Mouse (Mus musculus) layer of hippocampus, adult 9-11 months (tissue): ENCODE data around the gene Rplp0.

Experiments
- DNase-seq: peaks from one replicate; pipeline ENCODE4 v3.0.0; 2022

The Rplp0 gene

DNA sequence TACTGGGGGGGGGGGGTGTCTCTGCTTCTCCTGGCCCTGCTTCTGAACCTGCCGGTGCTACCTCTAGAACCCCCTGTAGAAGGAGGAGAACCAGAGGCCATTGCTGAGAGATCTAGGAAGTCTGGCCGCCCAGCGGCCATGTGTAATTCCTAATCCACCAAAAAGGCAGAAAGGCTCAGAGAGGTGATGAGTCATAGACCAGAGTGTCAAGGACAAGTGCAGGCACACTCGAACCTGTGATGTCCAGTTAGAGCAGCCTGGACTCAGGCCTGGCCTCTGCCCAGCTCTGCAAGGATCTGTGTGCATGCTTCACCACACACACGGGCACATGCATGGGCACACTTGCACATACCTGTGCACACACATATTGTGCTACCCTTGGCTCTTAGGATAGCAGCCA, 31.1 kb upstream of the Rplp0 start:
- DNase-seq = no peak

DNA sequence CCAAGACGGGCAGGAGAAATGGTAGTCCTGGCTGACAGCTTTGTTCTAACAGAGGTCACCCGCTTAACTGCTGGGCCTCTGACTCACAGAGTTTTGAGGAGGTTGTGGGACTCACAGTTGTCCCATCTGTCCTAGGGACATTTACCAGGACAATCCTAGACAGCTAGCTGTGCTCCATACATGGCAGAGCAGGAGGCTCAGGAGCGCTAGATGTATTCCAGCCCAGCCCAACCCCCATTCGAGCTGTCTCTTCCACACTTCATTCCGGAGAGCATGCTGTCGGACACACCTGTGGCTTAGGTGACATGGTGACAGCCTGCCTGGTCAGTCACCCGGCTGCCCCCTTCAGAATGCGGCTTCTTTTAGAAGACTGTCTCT, 29.9 kb upstream of the Rplp0 start:
- no peak for DNase-seq

DNA sequence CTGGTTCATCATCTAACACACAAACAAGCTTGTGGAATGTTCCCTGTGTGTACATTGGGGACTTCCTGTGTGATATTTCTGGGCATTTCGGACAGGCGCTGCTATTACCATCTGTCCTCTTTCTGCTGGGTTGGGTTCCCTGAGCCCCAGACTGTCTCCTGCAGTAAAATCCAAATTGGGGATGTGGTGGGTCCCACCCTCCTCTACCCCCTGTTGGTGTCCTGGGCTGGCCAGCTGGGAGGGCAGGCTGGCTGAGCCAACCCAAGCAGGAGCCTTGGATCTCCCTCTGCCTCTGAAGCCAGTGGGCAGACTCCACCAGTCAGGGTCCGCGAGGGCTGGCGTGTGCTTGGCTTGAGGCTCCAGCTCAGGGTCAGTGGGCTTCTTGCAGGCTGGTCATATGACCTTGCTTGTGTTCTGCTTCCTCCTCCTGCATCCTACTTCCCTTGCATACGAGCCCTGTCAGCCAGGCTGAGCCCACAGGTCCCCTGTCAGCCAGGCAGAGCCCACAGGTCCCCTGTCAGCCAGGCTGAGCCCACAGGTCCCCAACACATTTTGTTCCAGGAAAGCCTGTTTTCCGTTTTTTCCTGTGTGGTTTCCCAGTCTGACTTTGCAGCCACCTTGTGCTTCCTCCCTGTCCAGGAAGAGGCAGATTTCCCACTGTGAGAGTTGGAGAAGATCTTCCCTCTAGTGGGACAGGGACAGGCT, 29.4 kb upstream of the Rplp0 start:
- DNase-seq = no peak

DNA sequence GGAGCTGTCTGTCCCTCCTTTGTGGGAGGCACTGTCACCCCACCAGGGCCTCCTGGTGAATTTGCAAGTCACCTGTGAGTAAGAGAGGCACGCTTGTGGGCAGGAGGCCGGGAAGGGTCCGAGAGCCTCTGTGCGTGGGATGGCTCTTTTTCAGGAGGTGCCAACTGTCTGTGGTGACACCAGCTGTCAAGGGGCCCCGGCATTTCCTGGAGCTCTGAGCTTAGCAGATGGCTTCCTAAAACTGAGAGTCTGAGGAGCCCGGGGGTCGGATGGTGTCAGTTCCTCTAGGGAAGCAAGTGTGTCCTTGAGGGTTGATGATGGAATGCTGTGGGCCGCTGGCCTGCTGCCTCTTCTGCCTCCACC, 28.8 kb upstream of the Rplp0 start:
- no peak for DNase-seq

DNA sequence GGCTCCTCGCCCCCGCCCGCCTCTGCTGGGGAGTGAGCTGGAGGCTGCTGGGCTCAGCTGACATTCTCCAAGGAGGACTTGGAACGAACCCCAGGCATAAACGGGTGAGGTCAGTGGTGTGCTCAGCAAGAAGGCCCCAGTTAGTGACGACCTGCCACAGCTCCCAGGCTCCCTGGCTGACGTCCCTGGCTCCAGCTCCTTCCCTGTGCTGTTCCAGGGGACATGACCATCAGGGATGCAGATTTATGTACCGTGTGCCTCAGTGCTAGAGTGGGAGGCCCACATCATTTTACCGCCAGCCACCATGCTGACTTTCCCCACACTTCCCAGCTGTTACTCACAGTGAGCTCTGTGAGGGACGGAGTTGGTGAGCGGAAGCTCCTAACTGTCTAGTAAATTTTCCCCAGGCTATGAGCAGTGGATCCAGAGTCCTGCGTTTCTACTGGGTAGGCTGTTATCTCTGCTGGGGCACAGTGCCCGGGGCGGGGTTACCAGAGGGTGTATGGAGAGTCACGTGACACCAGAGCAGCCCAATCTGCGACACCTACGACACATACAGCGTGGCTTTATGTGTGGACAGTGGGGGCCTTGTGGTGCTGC, 27.5 kb upstream of the Rplp0 start:
- peak; percentile 81 for DNase-seq

DNA sequence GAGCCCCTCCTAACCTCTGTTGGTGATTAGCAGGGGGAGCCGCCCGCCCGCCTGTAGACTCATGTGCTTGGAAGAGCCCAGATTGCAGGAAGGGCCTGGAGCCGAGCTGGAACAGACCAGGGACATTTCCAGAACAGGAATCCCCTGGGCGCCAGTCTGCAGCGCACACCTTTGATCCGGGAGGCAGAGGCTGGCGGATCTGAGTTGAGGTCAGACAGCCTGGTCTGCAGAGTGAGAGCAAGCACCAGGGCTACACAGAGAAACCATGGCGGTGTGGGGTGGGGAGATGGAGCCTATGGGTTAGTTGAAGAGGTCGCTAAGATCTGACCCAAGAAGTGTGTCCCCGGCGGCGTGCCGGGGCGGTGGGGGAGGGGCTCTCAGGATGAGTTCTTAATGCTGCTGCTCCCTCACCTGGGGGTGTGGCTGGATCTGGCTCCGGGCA, 25.0 kb upstream of the Rplp0 start:
- DNase-seq = no peak

DNA sequence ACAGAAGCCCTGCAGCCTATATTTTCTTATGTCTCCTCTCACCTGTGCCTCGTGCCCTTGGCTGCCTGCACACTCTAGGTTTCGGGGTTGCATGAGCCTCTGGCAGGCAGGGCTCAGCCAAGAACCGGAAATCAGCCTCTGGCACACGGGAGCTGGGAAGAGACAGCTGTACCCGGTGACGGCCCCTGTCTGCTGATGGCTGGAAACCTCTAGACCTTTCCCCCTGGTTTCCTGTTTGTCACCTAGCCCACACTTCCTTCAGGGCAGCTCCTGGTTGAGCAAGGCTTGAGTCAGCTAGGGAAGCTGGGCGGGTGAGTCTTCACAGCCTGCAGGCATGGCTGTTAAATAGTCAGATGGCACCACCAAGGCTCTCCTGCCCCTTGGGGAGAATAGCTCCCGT, 24.4 kb upstream of the Rplp0 start:
- DNase-seq = no peak

DNA sequence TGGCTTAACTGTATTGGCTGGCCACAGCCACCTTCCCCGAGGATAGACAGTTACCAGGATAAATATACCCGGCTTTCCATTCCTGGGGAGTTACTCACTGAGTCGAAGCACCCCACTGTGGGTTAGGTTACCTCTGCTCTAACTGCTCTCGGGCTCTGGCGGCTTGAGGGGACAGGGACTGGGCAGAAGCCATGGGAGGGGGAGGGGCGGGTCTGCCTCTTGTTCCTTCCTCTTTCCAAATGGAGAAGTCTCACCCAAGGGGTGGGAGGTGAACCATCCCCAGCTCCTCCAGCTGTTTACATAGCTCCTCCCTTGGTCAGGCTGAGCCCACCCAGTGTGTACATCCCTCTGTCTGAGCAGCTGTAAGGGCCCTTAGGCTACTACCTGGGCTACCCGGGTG, 23.6 kb upstream of the Rplp0 start:
- DNase-seq = no peak

DNA sequence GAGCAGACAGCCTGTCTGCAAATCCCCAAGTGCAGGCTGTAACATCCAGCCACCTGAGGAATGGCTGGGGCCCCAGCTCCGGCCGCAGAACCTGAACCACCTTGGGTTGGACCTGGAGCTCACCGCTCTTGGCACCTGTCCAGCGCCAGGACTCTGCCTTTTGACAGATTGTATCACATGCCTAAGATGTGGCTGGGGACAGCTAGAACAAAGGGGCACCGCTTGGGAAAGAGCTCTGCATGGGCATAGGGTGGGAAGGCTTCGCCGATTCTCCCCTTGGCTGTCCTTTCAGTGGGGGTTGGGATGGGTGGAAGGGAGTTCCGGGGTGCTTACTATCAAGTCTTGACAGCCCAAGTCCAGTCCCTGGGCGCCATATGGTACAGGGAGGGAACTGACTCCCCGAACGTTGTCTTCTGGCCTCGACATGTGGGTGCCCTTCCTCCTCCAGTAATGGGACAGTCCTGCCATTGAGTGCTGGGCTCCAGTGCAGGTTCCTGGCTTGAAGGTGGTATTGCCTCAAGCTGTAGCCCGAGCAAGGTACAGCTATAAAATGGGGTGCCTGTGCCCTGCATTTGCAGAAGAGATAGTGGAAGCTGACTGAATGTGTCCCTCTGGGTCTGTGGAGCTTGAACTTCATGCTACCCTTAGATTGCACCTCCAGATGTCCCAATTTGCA, 21.1 kb upstream of the Rplp0 start:
- no peak for DNase-seq

DNA sequence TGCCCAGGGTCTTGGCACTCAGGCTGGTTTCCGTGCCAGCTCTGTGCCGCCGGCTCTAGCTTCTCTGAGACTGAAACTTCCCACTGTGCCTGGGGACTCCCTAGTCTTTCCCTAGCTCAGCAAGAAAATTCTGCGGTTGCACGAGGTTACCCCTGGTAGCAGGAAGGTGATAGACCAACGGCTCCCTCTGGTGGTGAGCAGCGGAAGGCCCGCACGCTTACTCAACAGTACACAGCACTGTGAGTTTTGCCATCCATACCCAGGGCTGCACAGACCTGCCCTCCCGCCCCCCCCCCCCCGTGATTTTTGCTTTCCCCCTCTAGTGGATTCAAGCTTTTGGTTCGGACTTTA, 20.6 kb upstream of the Rplp0 start:
- DNase-seq = peak; percentile 90

DNA sequence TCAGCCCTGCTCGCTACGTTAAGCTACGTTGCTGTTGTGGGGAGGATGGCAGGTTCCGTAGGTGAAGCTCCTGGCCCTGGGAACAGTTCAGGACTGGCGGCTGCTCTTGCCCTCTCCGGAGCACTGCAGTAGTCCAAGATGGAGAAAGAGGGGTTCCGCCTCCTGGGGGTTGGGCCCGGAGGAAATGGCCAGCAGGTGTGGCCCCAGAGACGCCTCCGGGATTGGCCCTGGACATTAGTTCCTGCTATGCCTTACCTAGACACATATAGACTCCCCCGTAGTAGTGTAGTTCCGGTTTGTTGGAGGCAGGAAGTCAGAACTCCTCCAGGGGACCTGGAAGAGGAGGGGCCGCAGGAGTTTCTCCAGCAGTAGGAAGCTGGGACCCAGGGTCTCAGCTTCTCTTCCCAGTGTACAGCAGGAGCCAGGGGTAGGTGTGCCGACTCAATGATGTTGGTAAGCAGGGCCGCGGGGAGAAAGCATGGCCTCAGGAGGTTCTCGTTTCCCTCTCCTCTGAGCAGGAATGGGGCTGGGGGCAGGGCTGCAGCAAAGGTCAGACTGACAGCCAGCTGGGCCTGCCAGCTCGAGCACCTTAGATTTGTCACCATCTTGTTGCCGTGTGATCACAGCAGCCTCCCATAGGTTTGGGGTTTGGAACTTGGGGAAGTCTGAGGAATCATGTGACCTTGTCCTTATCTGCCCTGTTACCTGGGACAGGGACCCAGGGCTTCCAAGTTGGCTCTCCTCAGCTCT, 16.5 kb upstream of the Rplp0 start:
- DNase-seq = no peak

DNA sequence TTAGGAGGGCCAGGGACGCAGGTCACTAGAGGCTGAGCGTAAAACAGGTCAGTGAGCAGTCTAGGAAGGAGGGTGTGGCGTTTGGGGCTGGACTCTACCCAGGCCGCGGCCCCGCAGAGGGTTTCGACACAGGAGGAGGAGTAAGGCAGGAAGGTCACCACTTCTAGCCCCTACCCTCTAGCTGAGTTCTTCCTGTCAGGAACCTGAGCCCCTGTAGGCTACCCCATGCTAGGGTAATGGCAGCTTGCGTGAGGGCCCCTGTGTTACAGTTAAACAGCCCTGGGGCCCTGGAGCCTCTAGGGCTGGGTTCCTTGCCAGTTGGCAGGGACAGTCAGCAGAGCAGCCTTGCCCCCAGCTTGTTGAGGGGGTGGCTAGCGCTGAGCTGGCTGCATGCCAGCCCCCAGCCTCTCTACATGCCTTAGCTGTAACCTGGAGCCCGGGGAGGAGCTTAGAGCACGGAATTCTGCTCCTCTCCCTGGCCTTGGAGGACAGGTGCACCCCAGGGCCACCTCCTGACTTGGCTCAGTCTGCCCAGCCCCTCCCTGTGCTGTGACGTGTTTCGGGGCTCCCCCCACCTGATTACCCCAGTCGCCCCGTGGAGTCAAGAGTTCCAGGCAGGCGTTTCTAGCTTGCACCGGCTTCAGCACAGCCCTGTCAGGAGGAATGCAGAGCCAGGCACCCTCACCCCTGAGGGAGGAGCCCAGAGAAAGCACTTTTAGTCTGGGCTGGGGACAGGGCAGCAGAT, 15.6 kb upstream of the Rplp0 start:
- DNase-seq = peak; percentile 86

DNA sequence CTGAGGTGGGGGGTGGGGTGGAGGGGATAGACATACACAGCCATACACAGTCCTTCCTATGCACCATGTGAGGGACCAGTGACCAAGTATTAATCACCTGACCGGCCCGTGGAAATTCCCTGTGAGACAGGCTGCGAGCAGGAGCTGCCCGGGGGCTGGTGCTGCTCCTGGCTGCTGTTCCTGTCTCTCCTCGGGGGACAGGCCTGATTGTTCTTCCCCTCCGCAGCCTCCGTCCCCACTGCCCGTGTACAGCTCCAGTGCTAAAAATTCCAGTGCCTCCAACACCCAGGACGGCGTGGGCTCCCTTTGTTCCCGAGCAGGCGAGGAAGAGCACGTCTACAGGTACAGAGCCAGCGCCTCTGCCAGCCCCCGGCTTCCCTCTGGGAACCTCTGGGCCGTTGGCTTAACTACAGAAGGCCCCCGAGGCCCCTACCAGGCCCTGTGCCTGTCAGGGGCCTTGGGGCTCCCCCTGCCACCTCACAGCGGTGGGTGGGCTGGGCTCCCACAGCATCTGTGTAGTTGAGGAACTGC, 14.5 kb upstream of the Rplp0 start:
- no peak for DNase-seq

DNA sequence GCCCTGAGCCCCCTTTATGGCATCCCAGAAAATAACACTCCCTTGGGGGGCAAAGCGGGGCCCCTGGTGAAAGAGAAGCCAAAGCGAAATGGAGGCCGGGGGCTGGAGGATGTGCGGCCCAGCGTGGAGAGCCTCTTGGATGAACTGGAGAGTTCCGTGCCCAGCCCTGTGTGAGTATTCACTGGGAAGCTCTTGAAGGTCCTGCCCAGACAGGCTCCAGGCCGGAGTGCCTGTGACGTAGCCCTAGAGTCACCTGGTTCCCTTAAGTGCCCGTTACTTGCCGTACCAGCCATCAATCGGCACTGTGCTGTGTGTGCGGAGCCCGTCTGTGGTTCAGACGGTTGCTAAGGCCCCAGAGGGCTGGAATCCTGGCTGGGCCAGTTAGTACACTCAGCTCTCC, 13.6 kb upstream of the Rplp0 start:
- no peak for DNase-seq

DNA sequence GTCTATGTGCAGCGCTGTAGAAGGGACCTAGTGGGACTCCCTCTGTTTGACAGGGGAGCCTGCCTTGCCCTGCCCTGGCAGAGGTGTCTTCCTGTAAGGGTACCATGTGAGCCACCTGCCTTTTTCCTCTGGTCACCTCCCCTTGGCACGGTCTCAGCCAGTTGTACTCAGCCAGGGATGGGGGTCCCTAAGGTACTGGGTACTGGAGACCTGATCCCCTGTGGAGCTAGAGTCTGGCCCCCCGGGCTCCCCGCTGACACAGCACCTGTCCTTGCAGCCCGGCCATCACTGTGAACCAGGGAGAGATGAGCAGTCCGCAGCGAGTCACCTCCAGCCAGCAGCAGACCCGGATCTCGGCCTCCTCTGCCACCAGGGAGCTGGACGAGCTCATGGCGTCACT, 12.7 kb upstream of the Rplp0 start:
- no peak for DNase-seq

DNA sequence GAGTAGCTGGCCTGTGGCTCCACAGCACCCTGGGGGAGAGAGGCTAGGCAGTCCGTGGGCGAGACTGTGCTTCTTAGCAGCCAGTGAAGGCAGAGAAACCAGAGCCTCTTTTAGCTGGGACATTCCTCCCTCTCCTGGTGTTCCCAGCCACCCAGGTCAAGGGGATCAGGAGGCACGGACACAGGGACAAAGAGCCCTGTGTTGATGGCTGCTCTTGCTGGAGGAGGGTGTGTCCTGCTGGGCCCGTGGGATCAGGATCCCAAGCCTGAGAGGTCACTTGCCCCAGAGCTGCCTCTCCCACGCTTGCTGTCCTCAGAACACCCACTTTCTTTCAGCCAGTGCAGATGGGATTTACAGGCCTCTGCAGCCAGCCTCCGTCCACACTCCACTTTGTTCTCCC, 12.3 kb upstream of the Rplp0 start:
- DNase-seq = no peak

DNA sequence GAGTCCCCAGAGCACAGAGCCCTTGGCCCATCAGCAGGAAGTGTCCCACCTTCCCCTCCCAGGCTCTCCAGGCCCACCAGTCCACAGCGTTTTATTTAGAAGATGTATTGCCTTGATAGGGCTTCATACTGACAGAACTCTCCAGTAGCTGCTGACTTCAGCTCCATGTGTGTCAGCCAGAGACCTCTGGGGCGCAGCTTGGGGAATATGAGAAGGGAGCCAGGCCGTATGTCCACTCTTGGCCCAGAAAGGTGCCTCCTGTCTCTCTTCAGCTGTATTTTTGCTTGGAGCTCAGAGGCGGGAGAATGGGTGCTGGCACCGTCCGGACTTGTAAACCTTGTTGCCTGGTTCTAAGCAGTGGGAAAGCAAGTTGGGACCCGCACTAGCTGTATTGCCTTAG, 11.8 kb upstream of the Rplp0 start:
- no peak for DNase-seq

DNA sequence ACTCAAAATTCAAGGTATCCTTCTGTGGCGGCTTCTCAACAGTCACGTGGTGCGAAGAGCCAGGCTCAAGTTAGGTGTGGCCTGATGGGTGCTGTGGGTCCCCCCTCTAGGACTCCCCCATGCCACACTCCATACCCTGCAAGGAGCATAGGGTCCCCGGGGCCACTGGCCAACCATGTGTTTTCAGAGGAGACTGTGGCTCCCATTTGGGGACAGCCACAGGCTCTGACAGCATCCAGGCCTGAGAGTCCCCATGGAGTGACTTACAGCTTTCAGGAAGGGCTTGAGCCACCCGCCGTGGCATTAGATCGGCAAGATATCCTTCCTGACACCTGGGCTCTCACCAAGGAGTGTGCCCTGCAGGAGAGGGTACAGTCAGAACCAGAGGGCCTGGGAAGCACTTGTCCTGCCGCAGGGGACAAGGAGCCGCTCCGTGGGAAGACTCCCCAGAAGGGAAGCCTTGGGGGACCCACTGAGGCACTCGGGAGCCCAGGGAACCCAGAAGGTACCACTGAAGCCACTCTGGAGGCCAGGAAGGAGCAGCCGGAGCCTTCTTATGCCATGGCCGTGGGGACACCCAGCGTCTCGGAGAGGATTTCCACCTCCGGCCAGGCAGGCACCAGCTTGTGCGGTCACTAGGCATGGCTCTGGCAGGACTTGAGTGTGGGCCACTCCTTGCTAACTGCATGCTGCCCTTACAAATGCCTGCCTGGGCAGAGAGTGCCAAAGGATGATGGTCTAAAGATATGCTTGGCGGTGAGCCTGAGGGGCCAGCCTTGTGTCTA, 10.6 kb upstream of the Rplp0 start:
- DNase-seq = no peak

DNA sequence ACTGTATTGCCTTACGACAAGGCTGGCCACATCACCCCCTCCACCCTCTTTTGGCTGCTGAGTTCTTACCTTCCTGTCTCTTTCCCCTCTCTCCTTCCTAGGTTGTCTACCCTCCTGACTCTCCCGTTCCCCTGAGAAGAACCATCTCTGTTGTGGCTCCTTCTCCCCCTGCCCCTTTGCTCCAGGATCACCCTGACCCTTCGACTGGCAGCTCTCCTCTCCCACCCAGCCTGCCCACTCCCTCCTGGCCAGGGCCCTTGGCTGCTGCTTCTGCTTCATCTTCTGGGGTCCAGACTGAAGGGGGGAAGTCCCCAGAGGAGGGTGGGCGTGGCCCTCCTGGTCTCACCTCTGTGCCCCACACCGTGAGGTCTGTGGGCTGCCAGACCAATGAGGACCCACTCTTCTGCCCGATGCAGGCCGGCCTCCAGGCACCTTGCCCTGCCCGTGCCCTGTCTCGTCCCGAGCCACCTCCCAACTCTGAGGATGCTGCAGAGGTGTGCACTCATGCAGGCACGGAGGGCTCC, 8.7 kb upstream of the Rplp0 start:
- DNase-seq = no peak

DNA sequence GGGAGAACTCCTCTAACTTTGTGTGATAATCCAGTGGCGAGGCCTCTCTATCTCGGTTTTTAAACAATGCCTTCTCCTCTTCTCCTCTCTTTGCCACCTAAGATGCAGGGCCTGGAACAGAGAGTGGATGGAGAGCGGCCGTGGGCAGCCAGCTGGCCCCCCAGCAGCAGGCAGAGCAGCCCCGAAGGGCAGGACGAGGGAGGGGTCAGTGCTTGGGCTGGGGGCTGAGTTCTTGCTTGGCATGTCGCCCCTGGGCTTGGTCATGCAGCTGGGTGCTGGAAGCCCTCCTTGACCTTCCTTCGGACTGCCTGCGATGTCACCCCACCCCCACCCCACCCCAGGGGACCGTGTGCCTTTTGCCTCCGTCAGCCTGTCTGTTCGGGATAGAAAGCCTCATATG, 7.9 kb upstream of the Rplp0 start:
- DNase-seq = no peak

DNA sequence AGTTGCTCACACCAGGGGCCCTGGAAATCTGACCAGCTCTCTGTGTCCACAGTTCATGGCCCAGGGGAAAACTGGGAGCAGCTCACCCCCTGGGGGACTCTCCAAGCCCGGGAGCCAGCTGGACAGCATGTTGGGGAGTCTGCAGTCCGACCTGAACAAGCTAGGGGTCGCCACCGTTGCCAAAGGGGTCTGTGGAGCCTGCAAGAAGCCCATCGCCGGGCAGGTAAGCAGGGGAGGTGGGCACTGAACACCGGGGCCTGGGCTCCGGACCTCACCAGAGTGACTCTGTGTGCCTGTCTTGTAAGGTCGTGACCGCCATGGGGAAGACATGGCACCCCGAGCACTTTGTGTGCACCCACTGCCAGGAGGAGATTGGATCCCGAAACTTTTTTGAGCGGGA, 7.5 kb upstream of the Rplp0 start:
- no peak for DNase-seq
